Mouse (Mus musculus) neural tube, embryonic 12.5 days (tissue): ENCODE results near the gene Homer3. TPM values are rescaled to one million over a fixed set of nuclear protein-coding genes. Genes with fewer than 3 reads are reported as not detected.

Experiments
- ATAC-seq: fragments of 200-750 bp; cut with Nextera tagmentation; 2 replicates; pipeline ENCODE4 v1.8.0; 2017; ENCODE audit warnings: low read depth, mild to moderate bottlenecking, moderate TSS enrichment, moderate library complexity; ENCODE audit not compliant: low FRiP score
- H3K27ac ChIP-seq: fragments of 300-500 bp; sonication (generic); 2 replicates; pipeline ENCODE4 v1.5.1; 2016
- H3K27me3 ChIP-seq: fragments of 300-500 bp; sonication (generic); replicated peaks from 2 replicates; pipeline ENCODE4 v1.6.1; 2016; ENCODE audit warnings: mild to moderate bottlenecking
- H3K36me3 ChIP-seq: fragments of 300-500 bp; sonication (generic); 2 replicates; pipeline ENCODE4 v1.6.1; 2016; ENCODE audit warnings: mild to moderate bottlenecking
- H3K4me1 ChIP-seq: fragments of 300-500 bp; sonication (generic); 2 replicates; pipeline ENCODE4 v1.6.1; 2016
- H3K4me2 ChIP-seq: fragments of 300-500 bp; sonication (generic); replicated peaks from 2 replicates; pipeline ENCODE4 v1.6.1; 2016; ENCODE audit warnings: mild to moderate bottlenecking
- H3K4me3 ChIP-seq: fragments of 300-500 bp; sonication (generic); 2 replicates; pipeline ENCODE4 v1.5.1; 2016
- H3K9ac ChIP-seq: fragments of 300-500 bp; sonication (generic); 2 replicates; pipeline ENCODE4 v1.6.1; 2016; ENCODE audit warnings: mild to moderate bottlenecking
- H3K9me3 ChIP-seq: fragments of 300-500 bp; sonication (generic); 2 replicates; pipeline ENCODE4 v1.6.1; 2016; ENCODE audit warnings: mild to moderate bottlenecking
- WGBS: fragments of 180-500 bp; shearing (Covaris S2); methylation state at CpG from one replicate; pipeline ENCODE4 v1.1.7; 2016; 5-methylcytosine and 5-hydroxymethylcytosine counted together
- polyA plus RNA-seq: library from polyadenylated mRNA; unstranded; fragments of >200 nt; fragmentation: Nextera tagmentation; extraction: Ambion mirVana; gene quantifications from 2 replicates; pipeline ENCODE4 v1.2.1, GENCODE M21; 2016

The Homer3 gene
- polyA plus RNA-seq, result 94.3 and 99.6 TPM in 2 replicates

DNA sequence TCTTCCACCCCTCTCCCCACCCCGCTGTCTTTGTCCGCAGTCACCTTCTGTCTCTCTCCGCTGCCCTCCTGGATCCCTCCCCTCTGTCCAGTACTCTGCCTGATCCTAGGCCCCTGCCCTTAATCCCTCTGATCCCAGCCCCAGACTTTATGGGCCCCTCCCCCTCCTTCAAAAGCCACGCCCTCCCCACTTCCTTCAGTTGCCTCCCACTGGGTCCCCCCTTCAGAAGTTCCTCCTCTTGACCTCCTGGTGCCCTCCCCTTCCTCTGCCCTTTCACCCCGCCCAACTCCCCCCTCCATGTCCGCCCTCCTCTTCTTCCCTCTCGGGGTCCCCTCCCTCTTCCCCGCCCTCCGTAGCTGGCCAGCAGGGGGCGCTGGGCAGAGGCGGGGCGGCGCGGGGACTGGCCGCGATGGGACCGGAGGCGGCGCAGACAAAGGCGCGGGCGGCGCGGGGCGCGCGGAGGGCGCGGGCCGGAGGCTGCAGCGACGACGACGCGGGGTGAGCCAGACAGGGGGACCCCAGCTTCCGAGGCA is at the start of gene Homer3:
Gene Homer3, plus strand, starts transcription at position 225 of the 533 bp plus-strand sequence.
- Histone ChIP-seq H3K9me3 (0 out of 2 replicates have a peak, but pooled peaks cover 5% of the 10 kb centered on the region), H3K4me3 (peak within 1 kb of the TSS; percentile 83), H3K36me3 (peaks cover 31% of the 10 kb centered on the region), H3K4me2 (peak within 1 kb of the TSS; percentile 74), H3K27ac (no peak within 1 kb of the TSS), H3K4me1 (peaks cover 29% of the 10 kb centered on the region), H3K27me3 (no peaks in the 10 kb centered on the region), H3K9ac (peak within 1 kb of the TSS; percentile 88)
- 1% methylated on average over 33 of the region's 36 CpGs for WGBS
- peak; percentile 87 for ATAC-seq

DNA sequence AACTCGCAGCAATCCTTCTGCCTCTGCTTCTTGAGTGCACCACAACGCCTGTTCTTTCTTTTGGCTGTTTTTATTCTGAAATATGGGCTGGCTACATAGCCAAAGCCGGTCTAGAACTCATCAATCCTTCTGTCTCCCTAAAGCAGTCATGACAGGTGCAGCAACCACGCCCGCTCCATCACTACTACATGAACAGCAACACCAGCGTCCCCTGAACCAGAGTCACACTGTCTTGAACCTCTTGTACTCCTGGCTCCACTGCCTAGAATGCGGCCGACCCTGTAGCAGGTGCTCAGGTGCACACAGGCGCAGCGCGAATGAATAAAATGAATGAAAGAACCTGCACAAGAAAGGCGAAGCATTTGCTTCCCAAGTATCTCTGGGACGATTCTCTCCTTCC is 49.0 kb upstream of the Homer3 start:
- H3K9ac ChIP-seq, result peak overlapping the region; percentile 83
- H3K4me2 ChIP-seq, result peak overlapping the region; percentile 90
- H3K27me3 ChIP-seq, result no peaks in the 10 kb centered on the region
- H3K9me3 ChIP-seq, result no peaks in the 10 kb centered on the region
- peaks cover 49% of the 10 kb centered on the region for H3K36me3 ChIP-seq
- WGBS, result 8% methylated on average over 13 of the region's 13 CpGs
- H3K27ac ChIP-seq, result no peak overlapping the region
- peak overlapping the region; percentile 83 for H3K4me3 ChIP-seq
- peaks cover 22% of the 10 kb centered on the region for H3K4me1 ChIP-seq
- 0 out of 2 replicates have a peak, but pooled peaks have one; percentile 17 for ATAC-seq

- H3K9ac ChIP-seq, result peak within 1 kb of the TSS; percentile 83
- peak within 1 kb of the TSS; percentile 83 for H3K4me3 ChIP-seq
- H3K36me3 ChIP-seq, result peaks cover 51% of the 10 kb centered on the region
- peak; percentile 95 for ATAC-seq
- peak within 1 kb of the TSS; percentile 84 for H3K27ac ChIP-seq
- peaks cover 22% of the 10 kb centered on the region for H3K4me1 ChIP-seq
- H3K27me3 ChIP-seq, result no peaks in the 10 kb centered on the region
- peak within 1 kb of the TSS; percentile 90 for H3K4me2 ChIP-seq
- H3K9me3 ChIP-seq, result no peaks in the 10 kb centered on the region
- under 1% methylated on average over 67 of the region's 67 CpGs for WGBS
These were observed 48.4 kb upstream of the Homer3 start, which contains the start of the genes Sugp2 and Armc6 for GRCm38 (mm10) chr8:70234080-70234780. Gene Sugp2, plus strand, starts transcription at chr8:70234226. Gene Armc6, minus strand, starts transcription at chr8:70234466.

DNA sequence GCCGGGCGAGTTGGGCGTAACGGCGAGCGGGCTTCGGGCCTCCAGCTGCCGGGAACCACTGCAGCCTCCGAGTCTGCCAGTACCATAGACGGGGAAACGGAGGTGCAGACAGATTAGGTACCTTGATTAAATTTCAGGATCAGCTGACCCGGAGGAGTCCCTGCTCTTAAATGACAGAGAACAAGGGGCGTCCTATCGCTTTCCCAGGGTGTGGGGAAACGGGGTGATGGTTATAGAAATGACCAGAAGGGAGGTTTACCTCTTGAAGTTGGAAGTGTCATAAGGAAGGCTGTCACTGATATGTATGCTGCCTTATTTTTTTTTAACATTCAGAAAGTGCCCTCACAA is 47.9 kb upstream of the Homer3 start:
- H3K4me2 ChIP-seq, result peak overlapping the region; percentile 90
- peaks cover 22% of the 10 kb centered on the region for H3K4me1 ChIP-seq
- no peaks in the 10 kb centered on the region for H3K9me3 ChIP-seq
- WGBS, result 0% methylated on average over 15 of the region's 15 CpGs
- peak overlapping the region; percentile 83 for H3K4me3 ChIP-seq
- no peak for ATAC-seq
- no peaks in the 10 kb centered on the region for H3K27me3 ChIP-seq
- H3K9ac ChIP-seq, result peak overlapping the region; percentile 83
- peak overlapping the region; percentile 71 for H3K27ac ChIP-seq
- peaks cover 48% of the 10 kb centered on the region for H3K36me3 ChIP-seq

GRCm38 (mm10) chr8:70237842-70238241 is 44.8 kb upstream of the Homer3 start:
- Histone ChIP-seq H3K27ac (no peak overlapping the region), H3K27me3 (no peaks in the 10 kb centered on the region), H3K9me3 (no peaks in the 10 kb centered on the region), H3K4me3 (no peak overlapping the region), H3K4me1 (peaks cover 19% of the 10 kb centered on the region), H3K36me3 (peaks cover 63% of the 10 kb centered on the region), H3K9ac (no peak overlapping the region), H3K4me2 (no peak overlapping the region)
- no peak for ATAC-seq
- WGBS, result 96% methylated on average over 2 of the region's 2 CpGs

- no peak overlapping the region for H3K4me2 ChIP-seq
- WGBS, result 86% methylated on average over 5 of the region's 5 CpGs
- H3K4me1 ChIP-seq, result peaks cover 5% of the 10 kb centered on the region
- no peaks in the 10 kb centered on the region for H3K27me3 ChIP-seq
- H3K9ac ChIP-seq, result no peak overlapping the region
- H3K4me3 ChIP-seq, result no peak overlapping the region
- no peak overlapping the region for H3K27ac ChIP-seq
- no peak for ATAC-seq
- peaks cover 78% of the 10 kb centered on the region for H3K36me3 ChIP-seq
- no peaks in the 10 kb centered on the region for H3K9me3 ChIP-seq
These were observed 42.0 kb upstream of the Homer3 start for GRCm38 (mm10) chr8:70240642-70241041.

DNA sequence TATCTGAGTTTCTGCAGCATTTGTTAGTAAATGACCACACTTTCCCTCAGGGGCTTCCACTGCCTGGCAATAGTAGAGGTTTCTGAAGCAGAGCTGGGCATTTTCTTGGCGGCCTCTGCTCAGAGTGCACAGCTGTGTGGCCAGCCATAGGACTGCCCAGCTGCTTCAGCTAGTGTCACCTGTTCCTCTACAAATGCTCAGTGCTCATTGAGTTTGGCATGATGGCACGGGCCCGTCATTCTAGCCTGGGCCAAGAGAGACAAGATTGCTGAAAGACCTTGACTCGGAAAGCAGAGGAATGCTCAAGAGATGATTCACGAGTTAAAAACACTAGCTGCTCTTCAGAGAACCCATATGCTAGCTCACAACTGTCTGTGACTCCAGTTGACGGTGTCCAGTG is 36.0 kb upstream of the Homer3 start:
- peaks cover 79% of the 10 kb centered on the region for H3K36me3 ChIP-seq
- no peak overlapping the region for H3K9ac ChIP-seq
- no peak overlapping the region for H3K4me2 ChIP-seq
- H3K9me3 ChIP-seq, result no peaks in the 10 kb centered on the region
- WGBS, result 93% methylated on average over 6 of the region's 6 CpGs
- no peak overlapping the region for H3K4me3 ChIP-seq
- H3K4me1 ChIP-seq, result no peaks in the 10 kb centered on the region
- H3K27ac ChIP-seq, result no peak overlapping the region
- no peaks in the 10 kb centered on the region for H3K27me3 ChIP-seq
- ATAC-seq, result no peak

DNA sequence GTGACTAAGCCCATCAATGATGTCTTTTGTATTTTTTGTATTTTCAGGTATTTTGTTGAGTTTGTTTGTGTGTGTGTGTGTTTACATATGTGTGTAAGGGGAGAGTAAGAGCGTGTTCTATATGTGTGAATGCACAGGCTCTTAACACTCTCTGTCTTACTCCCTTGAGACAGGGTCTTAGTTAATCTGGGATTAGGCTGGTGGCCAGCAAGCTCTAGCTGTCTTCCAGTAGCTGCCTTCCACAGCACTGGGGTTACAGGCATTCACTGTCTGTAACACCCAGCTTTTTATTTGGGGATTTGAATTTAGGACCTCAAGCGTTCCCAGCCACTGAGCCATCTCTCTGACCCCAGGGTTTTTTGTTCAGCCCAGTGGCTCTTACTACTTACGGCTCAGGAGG is 34.8 kb upstream of the Homer3 start:
- no peaks in the 10 kb centered on the region for H3K4me1 ChIP-seq
- H3K4me2 ChIP-seq, result no peak overlapping the region
- 96% methylated on average over 3 of the region's 3 CpGs for WGBS
- peaks cover 79% of the 10 kb centered on the region for H3K36me3 ChIP-seq
- H3K9me3 ChIP-seq, result no peaks in the 10 kb centered on the region
- ATAC-seq, result no peak
- H3K9ac ChIP-seq, result no peak overlapping the region
- no peak overlapping the region for H3K27ac ChIP-seq
- H3K27me3 ChIP-seq, result no peaks in the 10 kb centered on the region
- H3K4me3 ChIP-seq, result no peak overlapping the region

DNA sequence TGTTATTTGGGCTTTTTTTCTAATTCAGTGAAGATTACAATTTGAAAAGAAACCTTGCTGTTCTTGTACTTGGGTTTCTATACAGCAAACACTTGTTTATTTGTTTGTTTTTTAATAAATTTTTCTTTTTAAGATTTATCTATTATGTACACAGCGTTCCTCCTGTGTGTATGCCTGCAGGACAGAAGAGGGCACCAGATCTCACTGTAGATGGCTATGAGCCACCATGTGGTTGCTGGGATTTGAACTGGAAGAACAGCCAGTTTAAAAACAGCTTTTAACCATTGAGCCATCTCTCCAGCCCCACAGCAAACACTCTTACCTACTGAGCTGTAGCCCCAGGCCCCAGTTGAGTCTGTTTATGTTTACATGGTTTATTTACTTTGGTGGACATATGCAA is 28.0 kb upstream of the Homer3 start:
- no peak overlapping the region for H3K4me2 ChIP-seq
- H3K9me3 ChIP-seq, result no peaks in the 10 kb centered on the region
- no peak overlapping the region for H3K27ac ChIP-seq
- no peaks in the 10 kb centered on the region for H3K4me1 ChIP-seq
- H3K9ac ChIP-seq, result no peak overlapping the region
- H3K27me3 ChIP-seq, result no peaks in the 10 kb centered on the region
- H3K4me3 ChIP-seq, result no peak overlapping the region
- ATAC-seq, result no peak
- peaks cover 98% of the 10 kb centered on the region for H3K36me3 ChIP-seq
- WGBS, result 92% methylated on average over 1 of the region's 1 CpGs

DNA sequence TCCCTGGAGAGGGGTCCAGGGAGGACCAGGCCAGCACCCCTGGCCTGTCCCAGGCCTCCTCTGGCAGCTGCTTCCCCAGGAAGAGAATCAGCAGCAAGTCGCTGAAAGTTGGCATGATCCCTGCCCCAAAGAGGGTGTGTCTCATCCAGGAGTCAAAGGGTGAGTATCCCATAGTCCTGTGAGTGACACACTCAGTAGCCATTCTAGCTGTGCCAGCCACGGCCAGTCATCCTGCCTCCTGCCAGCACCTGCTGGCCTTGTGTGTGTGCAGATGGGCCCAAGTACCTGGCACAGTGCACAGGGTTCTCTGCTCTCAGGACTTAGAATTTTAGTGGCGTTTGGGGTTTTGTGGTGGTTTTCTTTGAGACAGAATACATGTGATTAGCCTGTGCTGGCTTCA is 25.2 kb upstream of the Homer3 start:
- H3K4me2 ChIP-seq, result no peak overlapping the region
- H3K9me3 ChIP-seq, result no peaks in the 10 kb centered on the region
- no peak overlapping the region for H3K27ac ChIP-seq
- no peak overlapping the region for H3K9ac ChIP-seq
- H3K4me1 ChIP-seq, result no peaks in the 10 kb centered on the region
- 91% methylated on average over 3 of the region's 3 CpGs for WGBS
- no peaks in the 10 kb centered on the region for H3K27me3 ChIP-seq
- no peak for ATAC-seq
- no peak overlapping the region for H3K4me3 ChIP-seq
- H3K36me3 ChIP-seq, result peaks cover 99% of the 10 kb centered on the region

- Histone ChIP-seq H3K4me1 (no peaks in the 10 kb centered on the region), H3K9ac (no peak overlapping the region), H3K4me2 (no peak overlapping the region), H3K4me3 (no peak overlapping the region), H3K27ac (no peak overlapping the region), H3K27me3 (no peaks in the 10 kb centered on the region), H3K9me3 (no peaks in the 10 kb centered on the region), H3K36me3 (peaks cover 99% of the 10 kb centered on the region)
- 95% methylated on average over 5 of the region's 5 CpGs for WGBS
- no peak for ATAC-seq
These were observed 24.0 kb upstream of the Homer3 start for GRCm38 (mm10) chr8:70258600-70258999.

- Histone ChIP-seq H3K9me3 (no peaks in the 10 kb centered on the region), H3K4me3 (no peak overlapping the region), H3K36me3 (peaks cover 99% of the 10 kb centered on the region), H3K4me2 (no peak overlapping the region), H3K4me1 (no peaks in the 10 kb centered on the region), H3K27ac (no peak overlapping the region), H3K27me3 (no peaks in the 10 kb centered on the region), H3K9ac (no peak overlapping the region)
- no peak for ATAC-seq
- WGBS, result 89% methylated on average over 2 of the region's 2 CpGs
These were observed 23.6 kb upstream of the Homer3 start for GRCm38 (mm10) chr8:70259043-70259442.

DNA sequence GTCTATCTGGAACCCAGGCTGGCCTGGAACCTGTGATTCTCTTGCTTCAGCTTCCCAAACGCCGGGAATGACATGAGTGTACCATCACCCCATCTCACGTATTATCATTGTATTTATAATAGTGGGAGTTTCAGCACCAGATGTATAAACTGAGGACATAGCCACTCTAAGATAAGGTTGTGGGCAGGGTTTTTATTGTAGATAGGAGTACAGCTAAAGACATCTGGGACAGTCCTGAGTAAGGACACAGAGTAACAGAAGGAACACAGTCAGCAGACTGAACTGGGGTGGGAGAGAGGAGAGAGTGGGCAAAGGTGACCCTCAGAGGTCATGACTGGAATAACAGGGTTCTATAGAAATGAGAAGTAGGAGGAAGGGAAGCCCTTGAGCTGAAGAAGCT is 15.0 kb upstream of the Homer3 start:
- no peak overlapping the region for H3K27ac ChIP-seq
- H3K4me3 ChIP-seq, result no peak overlapping the region
- H3K27me3 ChIP-seq, result no peaks in the 10 kb centered on the region
- no peaks in the 10 kb centered on the region for H3K4me1 ChIP-seq
- H3K9me3 ChIP-seq, result no peaks in the 10 kb centered on the region
- H3K36me3 ChIP-seq, result peaks cover 33% of the 10 kb centered on the region
- ATAC-seq, result no peak
- no peak overlapping the region for H3K4me2 ChIP-seq
- no peak overlapping the region for H3K9ac ChIP-seq
- 96% methylated on average over 3 of the region's 3 CpGs for WGBS
